Mouse (Mus musculus): ENCODE measurements at regions not wholly inside any gene's neighbourhood (a gene's known extent, or its start where the extent isn't known, plus 50 kb on each side); places are given as distances from the start of the nearest gene placed in this dataset.
"Not testable (repeated sequence)": the region's sequence is repeated elsewhere in the genome, so short reads cannot be mapped to it uniquely, and the experiment has no call there.

DNA sequence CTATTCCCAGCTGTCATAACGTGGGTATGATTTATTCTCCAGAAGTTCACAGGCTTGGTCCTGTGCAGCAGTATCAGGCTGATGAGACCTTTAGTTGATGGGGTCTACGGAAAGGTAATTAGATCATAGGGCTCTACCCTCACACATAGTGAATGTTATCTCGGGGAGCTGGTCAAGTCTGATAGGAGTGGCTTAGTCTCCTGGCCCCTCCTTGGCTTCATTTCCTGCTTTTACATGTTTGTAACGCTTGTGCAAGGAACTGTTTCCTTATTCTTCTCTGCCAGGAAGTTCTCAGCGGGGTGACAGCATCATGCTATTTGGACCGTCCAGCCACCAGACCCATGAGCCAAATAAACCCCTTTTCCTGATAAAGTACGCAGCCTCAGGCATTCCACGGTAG, 109.6 kb upstream of the Klf3 start:
- no peak for DNase-seq (ENCODE audit: low spot score in 2 of 2)

- no peak for DNase-seq (ENCODE audit: low spot score in 2 of 2)
These were observed 108.6 kb upstream of the Klf3 start for GRCm38 (mm10) chr5:64694606-64695005.

GRCm38 (mm10) chr5:64696099-64696498, 107.1 kb upstream of the Klf3 start:
- no peak for DNase-seq (ENCODE audit: low spot score in 2 of 2)

DNA sequence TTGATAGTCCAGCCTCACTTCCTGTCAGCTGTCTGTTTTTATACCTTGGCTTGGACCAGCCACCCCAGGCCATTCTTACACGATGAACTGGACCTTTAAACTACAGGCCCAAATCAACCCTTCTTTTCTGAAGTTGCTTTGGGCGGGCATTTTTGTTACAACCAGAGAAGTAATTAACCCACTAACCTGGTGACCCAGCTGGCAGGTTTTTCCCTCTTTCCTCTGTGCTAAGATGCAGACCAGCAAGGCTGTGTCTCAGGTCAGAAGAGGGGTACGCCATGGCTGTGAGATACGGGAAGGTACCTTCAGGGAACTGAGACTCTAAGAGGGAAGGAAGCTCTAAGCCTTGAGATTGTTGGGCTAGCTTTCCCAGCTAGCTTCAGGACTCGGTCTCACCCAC, 105.7 kb upstream of the Klf3 start:
- no peak for DNase-seq (ENCODE audit: low spot score in 2 of 2)

GRCm38 (mm10) chr5:64698458-64699116, 104.6 kb upstream of the Klf3 start:
- DNase-seq (ENCODE audit: low spot score in 2 of 2), result no peak

GRCm38 (mm10) chr5:64700030-64700429, 103.2 kb upstream of the Klf3 start:
- DNase-seq (ENCODE audit: low spot score in 2 of 2), result no peak

- no peak for DNase-seq (ENCODE audit: low spot score in 2 of 2)
These were observed 101.9 kb upstream of the Klf3 start for GRCm38 (mm10) chr5:64701219-64701779.

DNA sequence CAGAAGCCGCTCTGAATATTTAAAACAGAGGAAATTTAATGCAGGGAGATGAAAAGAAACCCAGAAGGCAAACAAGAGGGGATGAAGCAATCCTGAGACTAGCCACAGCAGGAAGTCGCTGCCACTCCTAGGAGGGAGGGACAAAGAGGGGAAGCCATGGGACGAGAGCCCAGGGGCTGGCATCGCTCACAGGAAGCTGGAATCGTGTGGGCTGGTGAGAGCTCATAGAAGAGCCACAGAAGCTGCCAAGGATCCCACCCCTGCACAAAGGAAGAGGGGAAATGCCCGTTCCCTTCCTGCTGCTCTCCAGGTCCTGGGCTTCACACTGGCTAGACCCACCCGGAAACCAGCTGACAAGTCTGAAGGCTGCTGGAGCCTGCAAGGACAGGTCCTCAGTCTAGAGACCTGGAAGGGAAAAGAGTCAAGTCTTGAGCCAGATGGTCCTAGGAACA, 101.4 kb upstream of the Klf3 start:
- peak; percentile 32 to 80 for DNase-seq (ENCODE audit: low spot score in 2 of 2)

DNA sequence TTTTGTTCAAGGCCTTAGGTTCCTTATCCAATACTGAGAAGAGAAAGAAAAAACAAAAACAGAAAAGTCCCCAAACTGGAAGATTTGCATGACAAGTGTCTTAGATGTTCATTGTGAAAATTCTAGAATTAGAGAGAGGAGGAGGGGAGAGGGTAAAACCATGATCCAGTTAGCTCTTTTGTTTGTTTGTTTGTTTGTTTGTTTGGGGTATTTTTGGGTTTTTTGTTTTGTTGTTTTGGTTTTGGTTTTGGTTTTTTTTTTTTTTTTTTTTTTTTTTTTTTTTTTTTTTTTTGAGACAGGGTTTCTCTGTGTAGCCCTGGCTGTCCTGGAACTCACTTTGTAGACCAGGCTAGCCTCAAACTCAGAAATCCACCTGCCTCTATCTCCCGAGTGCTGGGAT, 100.8 kb upstream of the Klf3 start:
- not testable (repeated sequence) for DNase-seq (ENCODE audit: low spot score in 2 of 2)

DNA sequence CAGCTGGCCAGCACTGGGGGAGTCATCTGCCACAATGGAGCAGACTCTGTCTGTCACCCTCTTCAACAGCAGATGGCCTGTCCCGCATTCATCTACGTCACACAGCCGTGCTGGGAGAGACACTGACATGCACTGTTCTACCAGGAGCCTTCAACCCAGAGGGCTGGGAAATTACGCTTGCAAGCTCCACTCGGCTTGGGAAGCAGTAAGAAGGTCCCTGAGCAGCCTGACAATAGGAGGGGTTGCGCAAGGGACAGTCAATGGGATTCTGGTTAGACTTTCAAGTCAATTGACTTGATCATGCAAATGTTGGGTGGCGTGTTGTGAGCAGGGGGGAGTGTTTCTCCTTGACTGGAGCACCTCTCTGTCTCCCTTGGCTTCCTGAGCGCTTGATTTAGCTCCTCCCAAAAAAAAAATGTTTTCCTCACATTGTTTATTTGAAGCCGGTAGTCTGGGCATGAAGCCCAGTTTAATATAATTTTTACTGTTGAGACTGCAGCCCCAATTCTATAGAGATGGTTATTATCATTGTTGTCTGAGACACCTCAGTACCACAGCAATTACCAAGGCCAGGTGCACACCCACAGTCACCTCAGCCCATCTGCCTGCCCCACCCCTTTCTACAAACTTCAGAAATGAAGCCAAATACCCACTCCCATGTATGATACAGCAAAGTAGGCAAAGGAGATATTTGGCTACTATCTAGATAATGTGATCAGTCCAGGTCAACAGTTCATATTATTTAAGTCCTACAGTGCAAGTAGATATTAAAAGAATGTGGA, 99.9 kb upstream of the Klf3 start:
- DNase-seq (ENCODE audit: low spot score in 2 of 2), result peak; percentile 52 to 68

- DNase-seq (ENCODE audit: low spot score in 2 of 2), result peak in 1 of 2 experiments; percentile 29
These were observed 99.0 kb upstream of the Klf3 start for GRCm38 (mm10) chr5:64704144-64704543.

GRCm38 (mm10) chr5:64706586-64706985, 96.6 kb upstream of the Klf3 start:
- no peak for DNase-seq (ENCODE audit: low spot score in 2 of 2)

DNA sequence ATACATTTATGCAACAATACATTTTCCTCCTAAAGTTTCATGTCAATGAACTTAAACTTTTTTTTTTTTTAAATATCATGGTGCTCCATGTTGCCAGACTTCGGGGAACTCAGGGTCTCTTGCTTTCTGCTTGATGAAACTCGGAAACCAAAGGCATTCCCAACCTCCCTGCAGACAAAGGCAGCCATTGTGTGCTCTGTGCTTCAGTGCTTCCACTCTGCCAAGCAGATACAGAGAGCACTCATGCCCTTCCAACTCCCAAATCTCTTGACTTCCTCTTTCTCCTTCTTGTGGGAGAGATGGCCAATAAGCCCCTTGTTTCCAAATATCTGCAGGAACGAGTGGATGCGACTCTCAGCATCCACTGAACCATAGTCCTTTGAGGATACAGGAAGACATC, 94.0 kb upstream of the Klf3 start:
- DNase-seq (ENCODE audit: low spot score in 2 of 2), result no peak

GRCm38 (mm10) chr5:64710236-64710635, 93.0 kb upstream of the Klf3 start:
- DNase-seq (ENCODE audit: low spot score in 2 of 2), result no peak

DNA sequence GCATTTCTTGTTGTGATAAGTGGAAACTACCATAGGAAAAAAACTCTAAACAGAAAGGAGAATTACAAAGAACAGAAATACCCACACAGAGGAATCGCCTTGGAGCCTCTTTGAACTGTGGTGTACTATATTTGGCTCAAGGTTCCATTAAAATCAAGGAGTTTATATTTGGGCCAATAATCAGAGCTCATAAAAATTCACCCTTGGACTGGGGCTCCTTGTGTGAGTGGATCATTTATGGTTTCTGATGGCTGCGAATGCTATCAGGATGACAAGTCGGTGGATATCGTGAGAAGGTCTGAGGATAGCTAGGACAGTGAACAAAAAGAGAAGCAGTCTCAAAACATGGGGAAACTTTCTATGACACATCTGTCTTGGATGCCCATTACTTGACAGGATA, 92.2 kb upstream of the Klf3 start:
- no peak for DNase-seq (ENCODE audit: low spot score in 2 of 2)

GRCm38 (mm10) chr5:64714221-64714653, 89.0 kb upstream of the Klf3 start:
- no peak for DNase-seq (ENCODE audit: low spot score in 2 of 2)

- peak in 1 of 2 experiments; percentile 46 for DNase-seq (ENCODE audit: low spot score in 2 of 2)
These were observed 88.5 kb upstream of the Klf3 start for GRCm38 (mm10) chr5:64714710-64715109.

DNA sequence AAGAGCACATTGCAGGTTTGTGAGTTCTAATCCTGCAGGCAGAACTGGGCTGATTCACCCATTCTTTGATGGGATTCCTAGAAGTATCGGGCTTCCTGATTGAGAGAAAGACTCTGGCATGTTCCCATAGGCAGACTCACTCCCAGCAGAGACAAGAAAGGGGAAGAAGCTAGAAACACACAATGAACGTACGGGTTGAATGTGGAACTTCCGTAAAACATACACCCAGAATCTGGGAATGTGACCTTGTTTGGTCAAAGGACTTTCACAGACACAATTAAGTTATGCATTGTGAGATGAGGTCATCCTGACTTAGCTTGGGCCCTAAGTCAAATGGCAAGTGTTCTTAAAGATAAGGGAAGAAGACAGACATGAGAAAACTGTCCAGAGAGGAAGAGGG, 86.6 kb upstream of the Klf3 start:
- DNase-seq (ENCODE audit: low spot score in 2 of 2), result no peak

GRCm38 (mm10) chr5:64722211-64722610, 81.0 kb upstream of the Klf3 start:
- no peak for DNase-seq (ENCODE audit: low spot score in 2 of 2)

DNA sequence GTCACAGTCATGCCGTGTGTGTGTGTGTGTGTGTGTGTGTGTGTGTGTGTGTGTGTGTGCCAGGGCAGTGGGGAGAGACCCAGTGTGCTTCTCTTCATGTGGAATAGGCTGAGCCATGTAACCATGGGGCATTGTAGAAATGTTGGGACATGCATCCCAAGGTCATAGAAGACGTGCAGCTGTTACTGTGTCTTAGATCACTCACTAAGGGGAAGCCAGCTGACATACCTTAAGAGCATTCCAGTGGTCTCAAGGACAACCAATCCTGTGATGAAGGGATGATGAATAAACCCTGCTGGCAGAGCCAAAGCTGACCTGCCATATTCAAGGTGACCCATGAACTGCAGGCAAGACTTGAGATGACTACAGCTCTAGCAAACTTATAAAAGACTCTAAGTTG, 75.3 kb upstream of the Klf3 start:
- no peak for DNase-seq (ENCODE audit: low spot score in 2 of 2)

- DNase-seq (ENCODE audit: low spot score in 2 of 2), result no peak
These were observed 70.8 kb upstream of the Klf3 start for GRCm38 (mm10) chr5:64732356-64732755.

GRCm38 (mm10) chr5:64736985-64737384, 66.2 kb upstream of the Klf3 start:
- DNase-seq (ENCODE audit: low spot score in 2 of 2), result no peak
